Mouse (Mus musculus) left cerebral cortex, adult 2 months (tissue): ENCODE data around the gene Gadd45g. TPM values are rescaled to one million over a fixed set of nuclear protein-coding genes. Genes with fewer than 3 reads are reported as not detected.

Experiments
- DNase-seq, 2 experiments: peaks; one replicate each; pipeline ENCODE4 v3.0.0; 2021 to 2022; ENCODE audit warnings: low spot score in 2 of 2, mixed read lengths in 1 of 2; ENCODE audit errors: extremely low spot score in 1 of 2
- H3K27ac ChIP-seq: fragments of 200-600 bp; 2 replicates; pipeline ENCODE4 v1.8.1; 2022
- H3K4me3 ChIP-seq: fragments of 200-600 bp; 2 replicates; pipeline ENCODE4 v1.8.1; 2022
- CTCF ChIP-seq: fragments of 200-600 bp; IDR thresholded peaks from 2 replicates; pipeline ENCODE4 v1.8.1; 2022; ENCODE audit warnings: antibody characterized with exemption, mild to moderate bottlenecking, moderate library complexity
- intact Hi-C: fragments of 180-260 bp; cut with DNase I; formaldehyde crosslinking; loops from one replicate; pipeline ENCODE4 v1.15.1; 2025
- long read RNA-seq, 2 experiments: library from polyadenylated mRNA; stranded (forward); transcript quantifications; one replicate each; pipeline ENCODE4 v2.0.0; 2021; ENCODE audit warnings: borderline mapping rate in 2 of 2
- total RNA-seq, 2 experiments: library from RNA; stranded (reverse); gene quantifications; 2 replicates each; pipeline ENCODE4 v1.2.3; 2021

Gene Gadd45g
- 10 to 100 TPM; 16.7 to 29.3 TPM for total RNA-seq
- long read RNA-seq, experiment 1, transcript Gadd45g-201 (4 exons, 1,071 nt): major isoform, 29 of 37 reads
- long read RNA-seq, experiment 1, partial matches to known transcripts: 2 of 37 reads
- long read RNA-seq, experiment 1, other reads (novel, unspliced or antisense): 6 of 37 reads
- long read RNA-seq, experiment 2, transcript Gadd45g-201 (4 exons, 1,071 nt): major isoform, 28 of 34 reads
- long read RNA-seq, experiment 2, partial matches to known transcripts: 2 of 34 reads
- long read RNA-seq, experiment 2, other reads (novel, unspliced or antisense): 3 of 34 reads

- intact Hi-C loops: loop anchor here (1.0 to 5.0 kb wide), 4 partner anchors 126 to 308 kb away; no protein-coding TSS in a partner anchor
- TF ChIP-seq CTCF: peak; percentile 25
- Histone ChIP-seq H3K4me3 (peak within 1 kb of the TSS; percentile 93), H3K27ac (peak within 1 kb of the TSS; percentile 90)
- DNase-seq: peak; percentile 96
These were observed at the start of gene Gadd45g for GRCm38 (mm10) chr13:51846301-51846867. Gadd45g (plus strand) TSS chr13:51846678.

DNA sequence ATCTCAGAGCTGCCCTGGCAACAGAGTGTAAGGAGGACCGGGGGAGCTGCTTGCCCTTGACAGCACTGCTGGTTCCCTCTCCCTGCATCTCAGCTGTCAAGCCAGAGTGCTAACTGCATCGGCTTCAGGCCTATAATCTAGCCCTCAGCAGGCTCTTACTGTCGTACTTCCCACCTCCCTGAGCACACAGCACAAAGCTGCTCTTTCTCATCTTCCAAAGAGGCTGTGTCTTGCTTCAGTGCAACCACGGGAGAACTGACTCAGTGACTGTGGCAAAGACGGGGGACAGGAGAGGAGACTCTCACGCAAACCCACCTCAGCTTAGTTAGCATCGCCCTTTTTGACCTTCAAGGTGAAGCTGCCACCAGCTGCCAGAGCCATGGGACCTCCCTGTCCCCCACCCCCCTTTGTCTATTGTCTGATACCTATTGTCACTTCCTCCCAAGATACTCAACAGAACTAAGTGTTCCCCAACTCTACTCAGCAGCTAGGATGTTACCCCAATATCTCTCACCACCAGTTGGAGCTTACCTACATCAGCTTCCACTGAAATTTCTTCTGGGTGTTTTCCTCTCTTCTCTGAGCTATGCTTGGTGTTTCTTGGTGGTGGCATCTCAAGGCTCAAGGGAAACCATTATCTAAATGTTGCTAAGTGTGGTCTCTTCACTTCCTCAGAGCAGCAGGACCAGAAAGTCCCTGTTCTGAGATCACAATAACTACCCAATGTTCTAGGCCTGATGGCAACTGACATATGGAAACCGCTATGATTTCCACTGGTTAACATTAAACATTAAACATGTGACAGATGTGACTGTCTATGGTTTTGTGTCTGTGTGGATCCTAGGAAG, 48.4 kb upstream of the Gadd45g start:
- no peak for DNase-seq
- intact Hi-C loops: no loop called here
- no peak overlapping the region for H3K4me3 ChIP-seq
- H3K27ac ChIP-seq: no peak overlapping the region
- no peak for TF ChIP-seq CTCF

GRCm38 (mm10) chr13:51799735-51800522, 46.5 kb upstream of the Gadd45g start:
- Histone ChIP-seq H3K27ac (no peak overlapping the region), H3K4me3 (no peak overlapping the region)
- intact Hi-C loops: no loop called here
- no peak for DNase-seq
- no peak for TF ChIP-seq CTCF

GRCm38 (mm10) chr13:51800921-51801320, 45.6 kb upstream of the Gadd45g start:
- TF ChIP-seq CTCF: no peak
- DNase-seq: no peak
- Histone ChIP-seq H3K4me3 (no peak overlapping the region), H3K27ac (no peak overlapping the region)
- intact Hi-C loops: no loop called here

DNA sequence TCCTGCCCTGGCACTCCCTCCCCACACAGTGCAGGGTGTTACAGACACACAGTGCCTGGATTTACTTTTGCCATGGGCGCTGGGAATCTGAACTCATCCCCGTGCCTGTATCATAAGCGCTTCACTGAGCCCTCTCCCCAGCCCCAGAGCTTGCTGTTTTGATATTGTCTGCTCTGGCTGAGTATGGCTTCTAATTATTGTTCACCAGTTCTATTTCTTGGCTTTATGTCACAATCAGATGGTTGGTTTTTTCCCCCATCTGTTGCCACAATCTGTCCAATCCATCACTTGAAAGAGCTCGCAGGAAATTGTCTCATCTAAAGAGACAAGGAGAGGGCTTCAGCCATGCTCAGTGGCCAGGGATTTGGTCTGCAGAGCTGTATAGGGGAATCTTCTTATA, 40.8 kb upstream of the Gadd45g start:
- no peak for DNase-seq
- Histone ChIP-seq H3K4me3 (no peak overlapping the region), H3K27ac (peak overlapping the region; percentile 38; the same call in 1 of the 2 replicates)
- no peak for TF ChIP-seq CTCF
- intact Hi-C loops: no loop called here

GRCm38 (mm10) chr13:51806220-51806619, 40.3 kb upstream of the Gadd45g start:
- TF ChIP-seq CTCF: no peak
- Histone ChIP-seq H3K27ac (peak overlapping the region; percentile 38; the same call in 1 of the 2 replicates), H3K4me3 (no peak overlapping the region)
- DNase-seq: no peak
- intact Hi-C loops: no loop called here

- no peak for TF ChIP-seq CTCF
- no peak overlapping the region for H3K27ac ChIP-seq
- no peak overlapping the region for H3K4me3 ChIP-seq
- peak in 1 of 2 experiments; percentile 36 for DNase-seq
- intact Hi-C loops: no loop called here
These were observed 38.3 kb upstream of the Gadd45g start for GRCm38 (mm10) chr13:51808141-51808540.

- TF ChIP-seq CTCF: no peak
- intact Hi-C loops: no loop called here
- Histone ChIP-seq H3K4me3 (no peak overlapping the region), H3K27ac (no peak overlapping the region)
- DNase-seq: no peak
These were observed 32.6 kb upstream of the Gadd45g start for GRCm38 (mm10) chr13:51813621-51814615.

DNA sequence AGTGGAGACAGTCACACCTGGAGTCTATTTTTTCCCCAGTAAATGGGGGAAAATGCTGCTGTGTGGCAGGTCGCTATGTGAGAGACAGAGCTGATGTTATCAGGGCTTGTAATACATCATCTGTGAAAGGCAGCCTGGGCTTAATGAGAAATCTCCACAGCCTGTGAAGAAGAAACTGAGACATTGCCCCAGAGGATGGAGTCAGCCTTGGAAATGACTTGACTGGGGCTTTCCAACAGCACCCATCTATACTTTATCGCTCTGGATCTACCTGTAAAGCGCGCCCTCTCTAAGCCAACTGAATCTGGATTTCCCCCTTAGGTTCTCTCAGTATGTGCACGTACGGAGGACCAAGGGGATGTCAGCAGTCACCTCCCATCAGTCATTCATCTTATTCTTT, 31.8 kb upstream of the Gadd45g start:
- H3K4me3 ChIP-seq: no peak overlapping the region
- no peak for DNase-seq
- H3K27ac ChIP-seq: no peak overlapping the region
- no peak for TF ChIP-seq CTCF
- intact Hi-C loops: loop anchor here (5.0 kb wide), 1 partner anchor 162 kb away; the partner anchor contains the start of gene Secisbp2

- intact Hi-C loops: loop anchor here (5.0 kb wide), 1 partner anchor 164 kb away; the partner anchor contains the start of gene Secisbp2
These were observed 30.5 kb upstream of the Gadd45g start for GRCm38 (mm10) chr13:51815865-51816504.

More at GRCm38 (mm10) chr13:51815865-51816504, 30.5 kb upstream of the Gadd45g start:
- Histone ChIP-seq H3K27ac (no peak overlapping the region; the same call in 1 of the 2 replicates), H3K4me3 (no peak overlapping the region)
- peak; percentile 38 for TF ChIP-seq CTCF
- no peak for DNase-seq
